Mouse (Mus musculus) E14TG2a.4 (cell line): Measurements from ENCODE around the gene Tas2r104.
A peak's percentile ranks its signal among the peaks of the same experiment; 100 is the strongest.

Source experiments
- H3K27me3 ChIP-seq: 2 replicates; pipeline ENCODE4 v1.6.1; 2014; ENCODE audit warnings: low read length, control low read depth; ENCODE audit not compliant: insufficient read depth
- H3K36me3 ChIP-seq: 2 replicates; pipeline ENCODE4 v1.6.1; 2014; ENCODE audit warnings: low read length, control low read depth; ENCODE audit not compliant: insufficient read depth
- H3K4me1 ChIP-seq: replicated peaks from 2 replicates; pipeline ENCODE4 v1.6.1; 2014; ENCODE audit warnings: low read depth, low read length, control low read depth
- H3K4me3 ChIP-seq: replicated peaks from 2 replicates; pipeline ENCODE4 v1.5.1; 2014; ENCODE audit warnings: mild to moderate bottlenecking, low read length
- H3K9me3 ChIP-seq: 2 replicates; pipeline ENCODE4 v1.6.1; 2014; ENCODE audit warnings: low read length, control low read depth
- CTCF ChIP-seq: conservative IDR thresholded peaks from 2 replicates; pipeline ENCODE4 v1.5.1; 2014; ENCODE audit warnings: low read length
- NANOG ChIP-seq: IDR thresholded peaks from 2 replicates; pipeline ENCODE4 v1.6.1; 2014; ENCODE audit warnings: borderline replicate concordance, low read length, mixed read lengths
- POU5F1 ChIP-seq: IDR thresholded peaks from 2 replicates; pipeline ENCODE4 v1.6.1; 2014; ENCODE audit warnings: low read length, borderline replicate concordance

Gene Tas2r104

DNA sequence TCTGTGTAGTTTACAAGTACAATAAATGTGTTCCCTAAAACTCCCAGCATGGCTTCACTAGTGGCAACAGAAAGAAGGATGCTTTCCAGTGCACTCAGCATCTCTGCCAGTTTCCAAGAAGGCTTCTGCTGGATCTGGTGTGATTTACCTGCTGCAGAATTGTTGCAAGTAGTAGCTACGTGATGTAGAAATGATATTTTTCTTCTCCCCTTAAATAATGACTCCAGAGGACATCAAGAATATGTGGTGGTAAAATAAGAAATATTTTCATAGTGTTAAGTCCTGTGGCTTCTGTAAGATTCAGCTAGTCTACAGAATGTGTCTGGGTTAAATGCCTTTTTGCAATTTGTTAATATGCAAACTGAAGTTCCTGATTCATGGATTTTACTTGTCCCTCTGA is at the start of gene Tas2r104:
TSS of gene Tas2r104 (minus strand) at position 101 of the 400 bp plus-strand sequence.
- no peaks in the 10 kb centered on the region for H3K27me3 ChIP-seq
- H3K36me3 ChIP-seq, result no peaks in the 10 kb centered on the region
- TF ChIP-seq POU5F1, result no peak
- no peak for TF ChIP-seq CTCF
- no peak for TF ChIP-seq NANOG
- H3K4me3 ChIP-seq, result no peak within 1 kb of the TSS
- no peaks in the 10 kb centered on the region for H3K4me1 ChIP-seq
- no peaks in the 10 kb centered on the region for H3K9me3 ChIP-seq

- H3K4me1 ChIP-seq, result no peaks in the 10 kb centered on the region
- H3K36me3 ChIP-seq, result no peaks in the 10 kb centered on the region
- H3K27me3 ChIP-seq, result no peaks in the 10 kb centered on the region
- H3K9me3 ChIP-seq, result peaks cover 10% of the 10 kb centered on the region
- H3K4me3 ChIP-seq, result no peak overlapping the region
- TF ChIP-seq CTCF (peak; percentile 80), POU5F1 (no peak), NANOG (no peak)
Measured at GRCm38 (mm10) chr6:131712803-131713202, 27.3 kb upstream of the Tas2r104 start.

GRCm38 (mm10) chr6:131689963-131690362 is 4.4 kb upstream of the Tas2r104 start, which contains the start of gene Tas2r114:
Gene Tas2r114, minus strand, starts transcription at chr6:131690063.
- Histone ChIP-seq H3K9me3 (no peaks in the 10 kb centered on the region), H3K4me1 (no peaks in the 10 kb centered on the region), H3K4me3 (no peak within 1 kb of the TSS), H3K27me3 (no peaks in the 10 kb centered on the region), H3K36me3 (no peaks in the 10 kb centered on the region)
- no peak for TF ChIP-seq NANOG
- no peak for TF ChIP-seq CTCF
- no peak for TF ChIP-seq POU5F1

GRCm38 (mm10) chr6:131687395-131687794 is 1.9 kb upstream of the Tas2r104 start, which contains the start of gene Tas2r105:
Gene Tas2r105, minus strand, starts transcription at chr6:131687495.
- Histone ChIP-seq H3K27me3 (no peaks in the 10 kb centered on the region), H3K36me3 (no peaks in the 10 kb centered on the region), H3K4me1 (no peaks in the 10 kb centered on the region), H3K4me3 (no peak within 1 kb of the TSS), H3K9me3 (no peaks in the 10 kb centered on the region)
- no peak for TF ChIP-seq NANOG
- TF ChIP-seq CTCF, result no peak
- no peak for TF ChIP-seq POU5F1

DNA sequence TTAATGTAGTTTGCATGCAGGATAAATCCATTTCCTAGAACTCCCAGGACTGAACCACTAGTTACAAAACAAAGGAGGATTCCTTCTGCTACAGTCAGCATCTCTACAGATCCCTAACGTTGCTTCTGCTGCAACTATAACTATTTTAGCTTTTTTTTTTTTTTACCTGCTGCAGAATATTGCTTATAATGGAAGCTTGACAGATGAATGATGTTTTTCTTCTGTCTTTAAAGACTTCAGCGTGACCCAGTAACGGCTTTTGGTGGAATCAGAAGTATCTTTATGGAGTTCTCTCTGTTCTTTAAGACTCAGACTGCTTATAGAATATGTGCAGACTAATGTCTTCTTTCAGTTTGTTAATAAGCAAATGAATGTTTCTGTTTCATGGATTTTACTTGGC is 6.8 kb downstream of the Tas2r104 start, which contains the start of gene Tas2r106:
TSS of gene Tas2r106 (minus strand) at position 101 of the 400 bp plus-strand sequence.
- Histone ChIP-seq H3K36me3 (no peaks in the 10 kb centered on the region), H3K27me3 (no peaks in the 10 kb centered on the region), H3K4me3 (no peak within 1 kb of the TSS), H3K9me3 (no peaks in the 10 kb centered on the region), H3K4me1 (no peaks in the 10 kb centered on the region)
- no peak for TF ChIP-seq POU5F1
- TF ChIP-seq CTCF, result no peak
- no peak for TF ChIP-seq NANOG

DNA sequence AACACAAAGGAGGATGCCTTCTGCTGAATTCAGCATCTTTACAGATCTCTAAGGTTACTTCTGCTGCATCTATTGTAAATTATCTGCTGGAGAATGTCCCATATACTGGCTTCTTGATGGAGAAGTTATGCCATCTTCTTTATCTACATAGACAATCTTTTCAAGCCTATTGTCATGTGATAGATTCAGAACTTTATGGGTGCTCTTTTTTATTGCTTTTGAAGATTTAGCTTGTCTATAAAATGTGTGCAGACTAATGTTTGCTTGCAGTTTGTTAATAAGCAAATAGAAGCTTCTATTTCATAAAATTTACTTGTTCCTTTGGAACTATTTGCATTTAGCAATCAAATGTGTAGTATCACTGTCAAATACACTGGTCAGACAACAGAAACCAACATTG is 25.5 kb downstream of the Tas2r104 start, which contains the start of gene Tas2r107:
TSS of gene Tas2r107 (minus strand) at position 101 of the 400 bp plus-strand sequence.
- H3K36me3 ChIP-seq, result no peaks in the 10 kb centered on the region

More for the DNA sequence above, 25.5 kb downstream of the Tas2r104 start, which contains the start of gene Tas2r107:
- no peaks in the 10 kb centered on the region for H3K4me1 ChIP-seq
- no peak within 1 kb of the TSS for H3K4me3 ChIP-seq
- TF ChIP-seq CTCF, result no peak
- no peak for TF ChIP-seq POU5F1
- no peak for TF ChIP-seq NANOG
- no peaks in the 10 kb centered on the region for H3K9me3 ChIP-seq
- H3K27me3 ChIP-seq, result no peaks in the 10 kb centered on the region
